Mouse (Mus musculus) left cerebral cortex, postnatal 4 days (tissue): ENCODE results near the gene Fibcd1. TPM values are rescaled to one million over a fixed set of nuclear protein-coding genes. Genes with fewer than 3 reads are reported as not detected.

ENCODE experiments used
- DNase-seq: peaks from one replicate; pipeline ENCODE4 v3.0.0-alpha.2; 2022
- intact Hi-C: fragments of 180-260 bp; cut with DNase I; formaldehyde crosslinking; loops from one replicate; pipeline ENCODE4 v1.15.1; 2025
- total RNA-seq, 2 experiments: library from RNA; stranded (reverse); gene quantifications; 2 replicates each; pipeline ENCODE4 v1.2.3; 2021

The Fibcd1 gene
- total RNA-seq, 2 experiments from 2014 or later, result 3.9 to 9.9 TPM

DNA sequence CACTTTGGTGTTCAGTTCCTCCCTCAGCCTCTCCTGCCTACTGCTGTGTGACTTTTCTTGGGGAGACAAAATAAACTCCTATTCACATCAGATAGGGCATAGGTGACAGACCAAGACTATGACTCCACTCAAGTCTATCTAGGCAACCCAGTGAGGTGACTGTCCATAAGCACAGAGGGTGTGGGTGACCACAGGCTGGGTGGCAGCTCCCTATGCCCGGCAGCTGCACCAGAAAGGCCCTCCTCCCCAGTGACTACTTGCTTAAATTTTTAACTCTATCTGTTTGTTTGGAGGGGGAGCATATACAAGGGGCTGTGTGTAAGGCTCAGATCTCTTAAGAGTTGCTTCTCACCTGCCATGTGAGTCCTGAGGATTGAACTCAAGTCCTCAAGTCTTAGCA lies 17.1 kb upstream of the Fibcd1 start:
- DNase-seq, result no peak
- intact Hi-C loops, result no loop called here

DNA sequence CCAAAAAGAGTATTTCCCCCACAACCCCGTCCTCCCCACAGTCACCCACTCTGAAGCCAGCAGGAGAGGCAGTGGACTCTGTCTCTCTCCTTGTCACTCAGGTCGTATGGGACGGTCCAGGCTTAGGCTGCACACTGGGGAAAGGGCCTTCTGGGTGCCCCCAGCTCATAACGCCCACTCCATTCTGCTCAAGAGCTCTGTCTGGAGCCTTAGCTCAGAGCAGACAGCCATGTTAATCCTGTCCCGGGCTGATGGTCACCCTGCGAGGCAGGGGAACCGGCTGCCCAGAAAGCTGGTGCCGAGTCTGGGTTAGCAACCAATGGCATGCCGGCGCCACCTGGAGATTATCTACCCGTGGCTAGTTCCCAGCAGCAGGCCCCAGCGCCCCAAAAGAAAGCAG lies 12.7 kb upstream of the Fibcd1 start:
- intact Hi-C loops, result no loop called here
- no peak for DNase-seq

DNA sequence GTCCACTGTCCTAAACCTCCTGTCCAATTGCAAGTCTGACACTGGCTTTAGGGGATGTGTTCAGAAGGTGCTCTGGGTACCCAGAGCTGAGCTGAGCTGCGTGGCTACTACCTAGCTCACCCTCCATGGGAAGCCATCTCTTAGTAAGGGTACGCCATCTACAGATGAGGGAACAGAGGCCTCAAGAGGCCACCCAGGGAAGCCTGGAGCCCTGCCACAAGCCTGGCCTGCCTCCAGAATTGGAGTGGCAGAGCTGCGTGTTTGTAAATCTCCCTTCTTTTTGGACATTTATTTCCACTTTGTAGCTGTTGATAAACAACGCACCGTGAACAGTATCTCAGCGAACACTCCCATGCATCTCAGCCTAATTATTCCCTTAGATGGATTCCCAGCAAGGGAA lies 11.4 kb upstream of the Fibcd1 start:
- DNase-seq, result peak; percentile 39
- intact Hi-C loops, result no loop called here

DNA sequence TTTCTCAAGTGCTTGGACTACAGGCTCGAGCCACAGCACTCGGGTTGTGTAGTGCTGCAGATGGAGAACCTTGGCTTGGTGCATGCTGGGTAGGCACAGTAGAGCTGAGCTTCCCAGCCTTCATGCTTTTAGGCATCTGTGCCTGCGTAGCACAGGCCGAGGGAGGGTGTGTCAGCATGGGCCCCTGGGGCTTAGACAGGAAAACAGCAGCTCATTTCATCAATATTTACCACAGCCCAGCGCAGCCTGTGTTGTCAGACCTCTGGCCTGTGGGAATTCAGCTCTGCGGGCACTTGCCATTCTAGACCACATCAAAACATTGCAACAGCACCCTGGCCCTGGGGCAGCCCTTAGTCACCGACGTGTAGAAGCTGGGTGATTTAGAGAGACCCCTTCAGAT lies 10.2 kb upstream of the Fibcd1 start:
- intact Hi-C loops, result no loop called here
- DNase-seq, result no peak

DNA sequence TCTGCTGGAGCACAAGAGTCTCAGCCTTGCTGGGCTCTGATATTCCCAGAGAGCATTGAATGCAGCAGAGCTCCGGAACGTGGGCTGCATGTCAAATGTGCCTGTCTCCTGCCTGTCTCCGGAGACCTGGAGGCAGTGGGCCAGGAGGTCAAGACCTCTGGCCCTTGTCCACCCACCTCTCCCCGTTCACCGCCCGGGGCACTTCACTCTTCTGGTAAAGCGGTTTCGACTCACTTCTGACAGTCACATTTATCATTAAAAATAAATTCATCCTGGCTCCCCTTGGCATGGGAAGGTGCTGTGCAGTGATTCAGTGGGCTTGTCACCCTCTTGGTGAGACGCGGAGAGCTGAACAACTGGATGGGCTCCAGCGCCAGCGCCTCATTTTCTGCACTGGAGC lies 4.3 kb upstream of the Fibcd1 start:
- intact Hi-C loops, result no loop called here
- DNase-seq, result no peak

DNA sequence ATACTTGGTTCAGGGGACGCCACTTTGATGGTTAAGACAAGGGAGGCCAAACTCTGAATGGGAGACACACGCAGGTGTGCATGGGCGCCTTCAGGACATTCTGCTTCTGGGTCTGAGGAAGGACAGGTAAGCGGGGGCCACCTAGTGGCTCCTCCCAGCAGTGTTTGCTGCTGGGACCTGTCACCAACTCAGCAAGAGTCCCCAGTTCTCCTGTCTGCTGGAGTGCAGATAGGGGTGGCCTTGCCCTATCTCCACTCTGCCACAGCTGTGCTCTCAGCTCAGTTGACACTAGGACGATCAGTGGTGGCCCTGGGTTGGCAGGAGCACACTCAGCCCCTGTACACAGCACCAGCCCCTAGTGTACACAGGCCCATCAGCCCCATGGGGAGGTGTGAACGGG lies 2.1 kb upstream of the Fibcd1 start:
- intact Hi-C loops, result no loop called here
- peak; percentile 43 for DNase-seq

DNA sequence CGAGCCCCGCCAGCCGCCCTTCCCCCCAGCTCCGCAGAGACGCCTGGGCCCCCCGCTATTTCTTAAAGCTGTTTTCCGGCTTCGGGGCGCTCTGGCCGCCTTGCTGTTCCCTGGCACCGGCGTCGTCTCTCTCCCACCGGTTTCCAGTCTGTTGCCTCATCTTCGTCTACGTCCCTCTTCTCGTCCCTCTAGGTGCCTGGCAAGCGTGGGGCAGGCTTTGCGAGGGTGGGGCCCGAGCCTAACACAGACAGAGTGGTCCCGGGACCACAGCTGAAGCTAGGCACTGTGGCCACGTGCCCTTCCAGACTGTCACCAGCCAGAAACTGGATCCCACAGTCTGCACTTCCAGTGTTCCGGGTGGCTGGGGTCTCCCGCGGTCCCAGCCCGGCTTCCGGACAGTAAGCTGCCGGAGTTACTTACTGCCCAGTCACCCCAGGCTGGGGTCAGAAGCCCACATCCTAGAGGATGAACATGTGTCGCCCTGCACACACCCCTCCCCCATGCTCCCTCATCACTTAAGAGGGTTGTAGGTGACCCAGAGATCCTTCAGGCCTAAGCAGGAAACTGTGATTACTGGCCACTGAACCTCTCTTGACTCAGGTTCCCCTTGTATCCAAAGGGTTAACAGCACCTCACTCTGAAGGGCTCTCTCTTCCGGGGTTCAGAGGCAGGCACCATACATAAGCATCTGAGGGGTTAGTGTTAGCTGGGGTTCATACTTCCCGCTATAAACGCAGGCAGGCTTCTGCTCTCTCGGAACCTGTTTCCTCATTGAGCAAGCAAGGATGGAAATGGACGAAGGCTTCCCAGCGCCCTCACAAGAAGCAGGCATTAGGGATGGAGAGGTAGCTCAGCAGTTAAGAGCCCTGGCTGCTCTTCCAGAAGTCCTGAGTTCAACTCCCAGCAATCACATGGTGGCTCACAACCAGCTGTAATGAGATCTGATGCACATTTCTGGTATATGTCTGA lies 1.2 kb upstream of the Fibcd1 start:
- DNase-seq, result peak; percentile 52
- intact Hi-C loops, result no loop called here

DNA sequence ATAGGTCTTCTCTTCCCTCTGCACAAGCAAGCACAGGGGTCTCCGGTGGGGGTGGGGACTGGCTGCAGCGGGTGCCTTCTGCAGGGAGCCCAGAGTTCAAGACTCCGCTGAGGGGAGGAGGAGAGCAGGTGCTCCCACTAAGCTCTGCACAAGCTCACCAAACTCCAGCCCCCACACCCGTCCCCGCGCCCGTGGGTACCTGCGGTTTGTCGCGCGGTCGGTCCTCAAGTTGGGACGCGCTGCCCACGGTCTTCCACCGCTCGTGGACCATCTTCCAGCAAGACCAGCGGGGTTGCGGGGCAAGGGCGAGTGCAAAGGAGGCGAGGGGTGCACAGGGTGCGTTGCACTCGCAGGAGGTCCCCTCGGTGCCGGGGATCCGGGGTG lies 301 bp downstream of the Fibcd1 start:
- DNase-seq, result no peak
- intact Hi-C loops, result no loop called here

DNA sequence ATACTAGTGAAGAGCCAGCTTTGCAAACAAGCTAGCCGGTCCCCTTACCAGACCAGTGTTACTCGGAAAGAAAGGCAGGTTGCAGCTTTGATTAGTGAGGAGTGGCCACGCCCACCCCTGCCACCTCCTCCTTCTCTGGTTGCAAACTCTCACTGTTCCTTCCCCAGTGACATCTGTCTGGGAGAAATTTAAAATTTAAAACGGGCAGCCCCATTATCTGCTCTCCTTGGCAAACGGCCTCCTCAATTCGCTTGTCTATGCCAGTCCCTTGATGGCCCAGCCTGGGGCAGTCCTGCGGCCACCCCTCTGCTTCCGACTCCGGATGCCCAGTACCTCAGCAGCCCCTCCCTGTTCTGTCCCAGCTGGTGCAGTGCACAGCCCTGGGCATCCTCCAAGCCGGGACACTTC lies 1.1 kb downstream of the Fibcd1 start:
- intact Hi-C loops, result no loop called here
- peak; percentile 49 for DNase-seq

DNA sequence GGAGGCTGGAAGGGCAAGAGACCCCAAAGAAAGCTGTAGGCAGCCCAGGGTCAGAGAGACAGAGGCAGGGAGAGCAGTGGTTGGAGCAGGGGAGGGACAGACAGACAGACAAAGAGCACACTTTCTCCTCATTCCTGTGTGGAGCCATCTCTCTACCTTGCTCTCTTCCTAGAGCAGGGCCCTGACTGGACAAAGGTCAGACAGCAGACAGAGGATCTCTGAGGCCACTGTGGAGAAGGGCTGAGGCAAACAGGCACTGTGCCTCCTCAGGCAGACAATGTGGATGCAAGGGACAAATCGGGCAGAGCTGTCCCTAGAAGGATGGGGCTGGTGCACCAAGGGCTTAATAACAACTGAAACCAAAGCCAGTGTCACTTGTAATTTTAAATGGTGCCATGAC lies 6.9 kb downstream of the Fibcd1 start:
- intact Hi-C loops, result no loop called here
- no peak for DNase-seq

DNA sequence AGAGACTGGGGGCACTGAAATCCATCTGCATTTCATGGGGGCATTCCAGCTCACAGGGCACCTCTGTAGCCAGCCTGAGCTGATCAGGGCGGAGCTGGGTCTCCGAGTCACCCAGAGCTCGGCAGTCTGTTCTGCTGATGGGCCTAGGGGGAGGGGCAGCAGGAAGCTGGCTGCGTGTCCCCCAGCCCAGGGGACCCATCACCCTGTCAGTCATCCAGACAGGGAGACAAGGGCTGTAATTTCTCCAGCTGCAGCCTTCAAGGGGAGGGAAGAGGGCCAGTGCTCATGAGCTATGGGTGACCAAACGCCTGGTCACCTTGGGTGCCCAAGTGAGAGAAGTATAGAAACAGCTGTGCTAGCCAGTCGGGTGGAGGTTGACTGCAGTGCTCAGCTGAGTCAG lies 8.8 kb downstream of the Fibcd1 start:
- intact Hi-C loops, result no loop called here
- DNase-seq, result no peak

DNA sequence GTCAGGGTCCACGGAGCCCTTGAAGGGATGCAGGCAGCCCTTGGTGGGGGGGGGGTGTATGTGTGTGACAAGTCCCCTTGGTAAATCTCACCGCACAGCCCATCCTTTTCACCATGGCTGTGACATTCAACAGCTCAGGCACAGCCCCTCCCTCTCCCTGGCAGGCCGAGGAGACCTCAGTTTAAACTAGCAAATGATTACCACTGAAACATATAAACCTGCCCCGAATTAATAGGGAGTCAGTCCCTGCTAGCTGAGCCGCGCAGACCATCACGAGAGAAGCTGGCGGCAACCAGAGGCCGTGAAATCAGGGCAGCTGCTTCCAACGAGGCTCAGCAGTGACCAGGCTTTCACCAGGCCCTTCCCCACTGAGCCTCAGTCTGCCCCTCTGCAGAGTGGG lies 9.7 kb downstream of the Fibcd1 start:
- intact Hi-C loops, result no loop called here
- no peak for DNase-seq

DNA sequence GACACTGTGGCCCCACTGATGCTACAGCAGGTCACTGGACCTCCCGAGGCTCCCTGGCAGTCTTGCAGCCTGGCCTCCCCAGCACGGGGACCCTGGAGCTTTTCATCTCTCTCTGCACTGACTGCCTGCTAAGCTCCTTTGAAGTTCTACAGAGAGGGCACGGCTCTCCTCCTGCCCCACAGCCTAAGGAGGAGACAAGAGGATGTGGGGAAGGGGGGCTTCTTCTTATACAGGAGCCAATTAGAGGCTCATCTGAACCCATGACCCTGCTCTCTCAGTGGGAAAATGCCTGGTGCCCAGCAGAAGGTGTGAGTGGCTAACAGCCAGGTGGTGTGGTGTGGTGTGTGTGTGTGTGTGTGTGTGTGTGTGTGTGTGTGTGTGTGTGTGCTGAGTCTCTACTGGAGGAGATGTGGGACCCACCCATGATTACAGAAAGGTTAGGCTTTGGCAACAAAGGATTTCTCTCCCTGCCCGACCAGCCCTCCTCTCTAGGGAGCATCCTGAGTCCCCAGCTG lies 17.4 kb downstream of the Fibcd1 start:
- DNase-seq, result no peak
- intact Hi-C loops, result no loop called here

DNA sequence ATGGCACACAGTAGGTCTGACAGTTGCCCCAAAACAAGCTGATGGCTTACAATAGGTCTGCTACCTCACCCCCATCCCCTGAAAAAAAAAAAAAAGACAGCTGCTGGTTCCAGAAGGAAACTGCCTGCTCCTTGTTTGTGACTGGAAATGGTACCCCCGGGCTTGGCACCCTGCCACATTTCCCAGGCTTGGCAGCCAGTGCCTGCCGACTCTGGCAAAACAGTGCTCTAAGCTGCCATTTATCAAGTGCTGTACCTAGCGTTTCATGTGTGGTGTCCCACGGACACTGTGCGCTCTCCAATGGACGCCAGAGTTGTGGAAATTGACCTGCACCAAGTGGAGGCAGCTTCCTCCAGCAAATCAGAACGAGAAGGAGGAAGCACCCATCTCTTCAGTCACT lies 17.9 kb downstream of the Fibcd1 start:
- intact Hi-C loops, result no loop called here
- peak; percentile 97 for DNase-seq

DNA sequence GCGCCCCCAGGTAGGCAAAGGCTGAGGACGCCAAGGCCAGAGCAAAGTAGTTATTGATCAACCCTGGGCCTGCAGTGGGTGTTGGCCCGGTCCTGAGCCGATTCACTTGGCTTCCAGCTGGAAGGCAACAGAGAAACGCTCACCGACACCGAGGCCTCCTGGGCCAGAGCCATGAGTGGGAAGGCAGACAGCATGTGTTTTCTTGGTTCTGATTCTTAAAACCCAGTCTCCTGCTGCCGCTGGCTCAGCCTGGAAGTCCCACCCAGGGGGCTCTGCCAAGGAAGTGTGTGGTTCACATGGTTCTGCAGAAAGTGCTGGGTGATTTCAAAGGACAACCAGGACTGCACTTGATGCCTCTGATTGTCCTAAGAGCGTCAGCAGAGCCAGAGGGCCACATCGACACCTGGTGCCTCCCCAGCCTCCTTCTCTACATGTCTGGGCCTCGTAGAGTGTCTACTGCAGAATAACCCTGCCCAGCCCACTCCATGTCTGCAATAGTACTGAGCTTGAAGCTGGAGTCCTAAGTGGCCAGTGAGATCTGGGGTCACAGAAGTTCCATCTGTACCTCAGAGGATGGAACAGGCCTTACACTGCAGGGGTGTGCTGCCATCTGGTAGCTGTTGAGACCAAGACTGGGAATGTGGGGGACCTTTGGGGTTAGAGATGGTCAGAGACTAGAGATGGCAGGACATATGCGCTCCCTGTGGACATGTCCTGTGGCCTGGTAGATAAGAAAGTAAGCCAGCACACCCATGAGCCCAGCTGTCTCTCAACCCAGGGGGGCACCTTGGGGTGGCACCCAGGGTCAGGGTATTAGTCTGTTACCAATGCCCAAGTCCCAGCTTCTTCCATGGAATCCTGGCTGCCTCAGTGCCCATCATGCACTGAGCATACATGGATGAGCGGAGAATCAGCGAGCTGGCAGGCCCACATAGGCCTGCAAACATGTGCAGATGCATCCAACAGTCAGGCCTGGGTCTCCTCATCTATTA lies 19.4 kb downstream of the Fibcd1 start:
- DNase-seq, result peak; percentile 37
- intact Hi-C loops, result no loop called here

DNA sequence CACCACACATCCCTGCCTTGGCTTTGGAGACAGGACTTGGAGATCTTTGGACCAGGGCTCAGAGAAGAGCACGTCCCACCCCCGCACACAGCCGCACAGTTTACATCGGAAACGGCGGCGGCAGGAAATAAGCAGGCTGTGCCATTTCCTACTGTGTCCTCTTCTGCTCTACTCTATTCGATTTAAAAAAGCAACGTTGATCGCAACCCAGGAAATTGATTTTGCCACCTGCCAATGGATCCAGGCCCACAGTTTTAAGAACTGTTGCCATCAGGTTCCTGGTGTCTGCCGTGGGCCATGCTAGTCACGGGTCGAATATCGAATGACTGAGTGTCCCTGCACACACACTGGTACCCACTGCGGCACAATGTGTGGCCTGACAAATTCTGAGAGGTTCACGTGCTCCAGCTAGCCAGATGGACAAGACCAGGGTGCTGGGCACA lies 20.3 kb downstream of the Fibcd1 start:
- no peak for DNase-seq
- intact Hi-C loops, result no loop called here

DNA sequence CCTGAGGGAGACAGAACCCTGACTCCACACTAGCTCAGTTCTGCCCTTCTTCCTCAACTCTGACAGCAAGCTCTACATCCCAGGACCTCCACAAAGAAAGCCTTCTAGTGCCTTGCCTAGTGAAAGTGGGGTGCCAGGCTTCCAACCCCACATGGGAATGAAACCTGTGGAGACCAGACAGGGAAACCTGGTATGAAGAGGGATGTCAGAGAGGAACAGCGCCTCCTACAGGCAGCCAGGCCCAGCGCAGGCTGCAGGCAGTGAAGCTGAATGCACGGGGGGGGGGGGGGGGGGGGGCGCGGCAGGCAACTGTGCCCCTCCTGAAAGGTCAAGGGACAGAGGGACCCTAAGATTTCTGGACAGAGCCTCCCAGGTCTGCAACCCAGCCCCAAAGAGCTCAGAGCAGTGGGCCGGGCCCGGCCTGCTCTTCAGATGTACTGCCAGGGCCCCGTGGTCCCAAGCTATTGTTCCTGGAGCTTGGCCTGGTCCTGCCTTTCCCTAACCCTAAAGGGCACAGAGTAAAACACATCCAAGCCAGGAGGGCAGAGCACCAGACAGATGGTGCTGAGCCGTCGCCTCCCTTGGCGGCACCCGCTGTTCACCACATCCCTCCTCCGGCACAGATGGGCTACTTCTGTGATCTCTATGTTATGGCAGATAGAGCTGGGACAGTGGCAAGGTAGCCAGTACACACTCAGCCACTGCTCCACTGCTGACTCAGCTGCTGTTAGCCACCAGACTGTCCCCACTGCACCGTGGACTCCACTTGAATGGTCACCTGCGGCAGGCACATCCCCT lies 21.7 kb downstream of the Fibcd1 start:
- intact Hi-C loops, result no loop called here
- no peak for DNase-seq

DNA sequence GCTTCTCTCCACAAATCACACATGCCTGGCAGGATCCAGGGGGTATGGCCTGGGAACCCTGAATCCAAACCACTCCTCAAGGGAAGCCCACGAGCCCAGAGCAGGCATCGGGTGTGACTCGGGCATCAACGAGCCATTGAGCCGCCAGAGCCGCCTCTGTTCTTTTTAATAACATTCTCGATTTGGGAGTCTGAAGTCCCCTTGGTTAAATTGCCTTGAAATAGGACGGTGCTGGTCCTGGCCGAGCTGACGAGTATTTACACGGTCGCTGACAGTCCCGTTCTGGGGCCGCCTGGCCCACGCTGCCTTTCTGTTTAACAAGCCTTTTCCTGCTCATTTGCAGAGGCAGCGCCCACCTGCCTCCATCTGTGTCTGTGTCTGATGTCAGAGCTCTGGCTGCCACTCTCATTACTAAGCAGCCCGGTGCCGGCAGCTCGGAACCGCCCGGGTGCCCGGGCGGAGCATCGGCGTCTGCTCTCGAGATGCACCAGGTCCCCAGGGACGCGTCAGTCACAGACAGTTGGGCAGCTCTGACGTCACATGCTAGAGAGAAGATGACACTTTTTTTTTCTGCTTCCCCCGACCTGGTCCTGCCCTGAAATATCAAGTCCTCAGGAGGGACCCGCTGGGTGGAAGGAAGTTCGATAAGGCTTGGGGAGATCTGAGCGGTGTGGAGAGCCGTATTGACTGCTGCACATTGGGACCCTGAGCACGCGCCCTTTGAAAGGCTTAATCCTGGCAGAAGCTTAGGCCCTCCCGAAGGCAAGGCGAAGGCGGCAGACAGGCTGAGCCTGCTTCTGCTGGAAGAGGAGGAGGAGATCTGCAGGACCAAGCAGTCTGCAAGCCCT lies 23.1 kb downstream of the Fibcd1 start:
- intact Hi-C loops, result no loop called here
- peak; percentile 72 for DNase-seq

DNA sequence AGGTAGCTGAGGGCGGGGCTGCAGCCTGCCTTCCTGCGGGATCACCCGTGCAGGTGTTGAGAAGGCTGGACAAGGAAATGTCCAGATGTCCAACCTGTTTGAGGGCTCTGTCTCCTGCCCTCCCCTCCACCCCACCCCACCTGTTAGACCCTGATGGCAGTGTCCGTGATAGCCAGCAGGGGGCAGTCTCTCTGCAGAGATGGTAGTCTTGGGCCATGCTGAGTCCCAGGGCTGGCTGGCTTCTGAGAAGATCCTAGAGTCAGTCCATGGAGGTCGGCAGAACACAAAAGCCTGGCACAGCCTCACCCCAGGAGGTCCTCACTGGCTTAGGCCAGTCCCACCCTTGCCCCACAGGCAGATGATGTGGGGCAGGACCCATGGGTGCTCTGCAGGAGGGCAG lies 30.4 kb downstream of the Fibcd1 start:
- intact Hi-C loops, result no loop called here
- DNase-seq, result peak; percentile 73
